Mouse (Mus musculus): ENCODE measurements at regions not wholly inside any gene's neighbourhood (a gene's known extent, or its start where the extent isn't known, plus 50 kb on each side); places are given as distances from the start of the nearest gene placed in this dataset.
A peak's percentile ranks its signal among the peaks of the same experiment; 100 is the strongest.

- H3K4me1 ChIP-seq (ENCODE audit: control insufficient read depth, insufficient read depth, low read length) = no peaks in the 10 kb centered on the region
- H3K4me3 ChIP-seq (ENCODE audit: insufficient read depth, low read depth, low read length) = no peak overlapping the region
- H3K27ac ChIP-seq (ENCODE audit: insufficient read depth, low read depth, low read length) = no peak overlapping the region
- TF ChIP-seq CTCF (conservative IDR thresholded peaks at IDR 0.05; ENCODE audit: insufficient read depth, insufficient read length, low read depth, low read length) = no peak
- no peak for TF ChIP-seq POLR2A (IDR thresholded peaks at IDR 0.05; ENCODE audit: low read depth, low read length)
- peak; percentile 67 for DNase-seq
- H3K36me3 ChIP-seq (ENCODE audit: control insufficient read depth, insufficient read depth, low read length) = no peaks in the 10 kb centered on the region
- no peaks in the 10 kb centered on the region for H3K27me3 ChIP-seq (replicated peaks; ENCODE audit: control insufficient read depth, insufficient read depth, low read length)
These were observed 579.9 kb upstream of the Luzp2 start for GRCm38 (mm10) chr7:54255441-54255840.
